Mouse (Mus musculus) 3134 (cell line): ENCODE data around the gene Slc25a53.

Source experiments
- DNase-seq: peaks from one replicate; pipeline ENCODE4 v3.0.0-alpha.2; 2011; ENCODE audit warnings: low spot score; ENCODE audit not compliant: insufficient read length; ENCODE audit errors: extremely low read depth

Slc25a53 gene

GRCm38 (mm10) chrX:137038000-137038483, at the start of gene Slc25a53:
Gene Slc25a53, minus strand, starts transcription at chrX:137038302.
- peak; percentile 89 for DNase-seq

DNA sequence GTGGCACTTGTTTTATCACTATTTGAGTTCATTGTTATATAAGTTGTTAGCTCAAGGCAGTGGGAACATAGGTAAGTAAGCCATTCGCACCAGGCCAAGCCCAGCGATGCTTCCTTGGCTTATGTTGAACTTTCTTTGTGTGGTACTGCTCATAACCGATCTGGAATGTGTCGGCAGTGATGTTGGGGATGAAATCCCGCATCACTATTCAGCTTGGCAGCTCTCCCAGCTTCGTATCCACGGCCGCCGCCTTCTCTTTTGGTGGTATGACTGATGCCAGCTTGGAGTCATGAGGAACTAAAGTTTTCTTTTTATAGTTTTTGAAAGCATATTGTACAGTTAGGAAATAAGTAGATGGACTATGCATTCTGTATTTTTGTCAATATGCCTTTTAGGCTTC, 25.1 kb upstream of the Slc25a53 start:
- DNase-seq: no peak

DNA sequence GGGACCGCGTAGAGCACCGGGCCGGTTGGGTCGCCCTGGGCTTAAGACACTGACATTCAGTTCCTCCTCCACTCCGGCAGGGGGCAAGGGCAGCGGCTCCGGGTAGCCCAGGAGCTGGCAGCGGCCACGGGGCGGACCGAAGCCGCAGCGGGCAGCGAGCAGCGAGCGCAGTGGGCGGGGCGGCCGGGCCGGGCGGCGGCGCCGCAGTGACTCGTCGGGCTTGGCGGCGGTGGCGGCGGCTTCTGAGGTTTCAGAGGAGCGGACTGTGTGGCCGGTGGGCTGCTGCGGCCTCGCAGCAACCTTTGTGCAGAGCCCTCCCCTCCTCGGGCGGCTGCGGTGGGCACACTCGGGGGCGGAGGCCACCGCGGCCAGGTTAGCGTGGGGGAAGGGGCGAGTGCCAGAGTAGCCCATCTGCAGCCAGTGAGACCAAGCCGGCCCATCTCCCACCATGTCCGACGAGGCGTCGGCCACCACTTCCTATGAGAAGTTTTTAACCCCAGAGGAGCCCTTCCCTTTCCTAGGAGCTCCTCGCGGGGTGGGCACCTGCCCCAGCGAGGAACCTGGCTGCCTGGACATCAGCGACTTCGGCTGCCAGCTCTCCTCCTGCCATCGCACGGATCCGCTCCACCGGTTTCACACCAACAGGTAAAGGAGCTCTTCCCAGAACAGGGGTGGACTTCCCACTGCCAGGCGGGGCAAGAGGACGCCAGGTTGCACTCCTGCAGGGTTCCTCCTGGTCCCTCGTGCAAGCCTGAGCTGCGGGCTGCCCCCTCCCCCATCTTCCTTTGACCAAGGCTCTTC, 11.5 kb upstream of the Slc25a53 start, which contains the start of gene Fam199x:
Fam199x (plus strand) TSS at position 170 of the 801 bp plus-strand sequence.
- peak; percentile 84 for DNase-seq

- DNase-seq: no peak
Observed at GRCm38 (mm10) chrX:137049060-137049424, 10.9 kb upstream of the Slc25a53 start.

- no peak for DNase-seq
Observed at GRCm38 (mm10) chrX:137038502-137038901, 400 bp upstream of the Slc25a53 start.

DNA sequence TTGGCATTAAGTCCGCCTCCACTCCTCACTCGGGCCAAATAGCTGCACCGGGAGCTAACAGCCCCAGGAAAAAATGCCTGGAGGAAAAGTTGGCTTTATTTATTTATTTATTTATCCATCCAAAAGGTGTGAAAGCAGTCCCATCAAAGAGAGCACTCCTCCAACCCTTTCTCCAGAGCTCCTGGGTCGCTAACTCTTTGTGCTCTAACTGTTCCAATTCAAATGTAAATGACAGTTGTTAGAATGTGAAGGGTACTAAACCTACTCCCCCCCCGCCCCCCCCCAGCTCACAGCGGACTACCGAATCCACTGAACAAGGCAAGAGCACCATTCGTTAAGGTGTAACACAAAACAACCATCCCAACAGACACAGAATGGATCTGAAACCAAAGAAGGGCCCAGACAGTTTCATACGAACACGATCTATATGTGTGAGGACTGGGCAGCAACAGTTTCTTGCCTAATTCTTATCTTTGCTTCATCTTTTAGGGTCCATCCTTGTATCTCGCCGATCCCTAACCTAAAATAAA, 567 bp downstream of the Slc25a53 start:
- no peak for DNase-seq

DNA sequence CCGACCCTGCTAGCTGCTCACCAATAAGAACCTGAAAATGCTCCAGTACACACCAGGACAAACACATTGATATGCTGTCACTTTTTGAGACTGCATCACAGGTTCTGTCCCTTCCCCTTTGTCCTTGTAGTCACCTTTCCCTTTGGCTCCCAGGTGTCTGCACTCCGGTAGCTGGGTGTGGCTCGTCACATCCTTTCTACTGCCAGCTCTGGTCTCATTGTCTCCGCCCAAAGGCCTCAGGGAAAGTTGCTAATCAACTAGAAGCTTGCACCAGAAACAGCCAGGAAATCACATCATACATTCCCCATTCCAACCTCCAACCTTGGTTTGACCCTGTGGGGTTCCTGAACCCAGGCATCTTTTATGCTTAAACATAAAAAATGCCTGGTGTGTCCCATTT, 3.8 kb downstream of the Slc25a53 start:
- DNase-seq: no peak

DNA sequence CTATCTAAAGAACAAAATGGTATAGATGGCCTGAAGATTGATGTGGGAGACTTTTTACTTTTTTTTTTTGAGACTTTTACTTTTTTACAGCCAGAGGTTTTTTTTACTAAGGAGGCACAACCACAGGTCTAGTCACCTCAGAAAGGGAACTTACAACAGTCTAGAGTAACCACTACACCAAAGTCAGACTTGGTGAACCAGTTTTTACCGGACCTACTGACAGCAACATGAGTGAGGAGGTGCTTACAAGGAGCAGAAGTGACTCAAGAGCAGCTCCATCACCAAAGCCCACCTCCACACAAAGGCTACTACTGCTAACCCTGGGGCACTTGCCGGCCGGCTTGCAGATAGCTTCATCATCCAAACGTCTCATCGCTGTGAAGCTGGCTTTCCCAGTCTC, 6.4 kb downstream of the Slc25a53 start:
- DNase-seq: no peak

DNA sequence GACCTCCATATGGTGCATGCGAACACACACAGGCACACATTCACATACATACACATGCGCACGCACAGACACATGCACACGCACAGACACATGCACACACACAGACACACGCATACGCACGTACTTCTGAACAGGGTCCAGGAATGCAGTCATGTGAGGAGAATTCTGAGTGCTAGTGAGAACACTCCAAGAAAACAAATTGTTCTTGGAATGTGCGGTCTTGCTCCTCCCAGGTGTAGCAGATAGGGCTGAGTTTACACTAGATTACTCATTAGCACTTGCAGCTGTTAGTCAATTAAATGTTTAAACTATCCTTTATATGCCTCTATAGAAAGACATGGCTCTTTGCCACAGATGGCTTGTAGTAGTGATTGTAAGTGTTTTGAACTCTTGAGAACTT, 7.2 kb downstream of the Slc25a53 start:
- no peak for DNase-seq

DNA sequence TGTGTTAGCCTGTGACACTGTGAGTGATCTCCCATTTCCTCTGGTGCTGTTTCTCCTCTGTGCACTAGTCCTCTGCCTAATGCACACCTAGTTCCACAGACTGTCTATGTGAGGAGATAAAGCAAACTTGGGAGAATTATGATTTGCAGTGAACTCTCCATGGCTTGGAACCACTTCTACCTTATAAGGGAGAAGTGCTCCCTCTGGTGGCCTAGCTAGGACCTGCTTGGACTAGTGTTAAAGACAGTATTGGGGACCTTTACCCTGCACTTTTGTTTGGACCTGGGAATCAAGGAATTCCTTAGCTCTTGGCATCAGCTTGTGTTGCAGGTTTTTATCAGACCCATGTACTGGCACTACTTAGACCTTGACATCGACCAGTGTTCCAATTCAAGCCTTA, 18.8 kb downstream of the Slc25a53 start:
- DNase-seq: no peak

GRCm38 (mm10) chrX:137017668-137018067, 20.4 kb downstream of the Slc25a53 start:
- no peak for DNase-seq

GRCm38 (mm10) chrX:137015099-137015709, 22.9 kb downstream of the Slc25a53 start:
- no peak for DNase-seq

GRCm38 (mm10) chrX:136996256-136996655, 41.8 kb downstream of the Slc25a53 start:
- DNase-seq: no peak

DNA sequence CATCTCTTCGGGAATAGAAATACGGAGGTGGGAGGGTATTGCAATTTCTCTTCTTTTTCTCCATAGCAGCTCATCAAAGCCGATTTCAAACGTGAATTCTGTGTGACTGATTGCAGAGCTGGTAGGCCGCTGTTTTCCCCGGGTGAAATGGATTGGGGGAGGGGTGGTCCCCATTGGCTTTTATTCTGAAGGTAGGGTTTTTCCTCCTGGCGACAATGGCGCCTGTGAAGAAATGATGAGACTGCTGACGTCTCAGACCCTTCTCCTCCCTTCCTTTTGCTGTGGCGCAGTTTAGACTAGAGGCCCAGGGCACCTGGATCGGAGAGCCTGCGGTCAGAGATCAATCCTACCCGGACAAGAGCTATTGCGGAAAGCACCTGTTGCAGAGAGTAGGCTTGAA, 44.5 kb downstream of the Slc25a53 start:
- no peak for DNase-seq

DNA sequence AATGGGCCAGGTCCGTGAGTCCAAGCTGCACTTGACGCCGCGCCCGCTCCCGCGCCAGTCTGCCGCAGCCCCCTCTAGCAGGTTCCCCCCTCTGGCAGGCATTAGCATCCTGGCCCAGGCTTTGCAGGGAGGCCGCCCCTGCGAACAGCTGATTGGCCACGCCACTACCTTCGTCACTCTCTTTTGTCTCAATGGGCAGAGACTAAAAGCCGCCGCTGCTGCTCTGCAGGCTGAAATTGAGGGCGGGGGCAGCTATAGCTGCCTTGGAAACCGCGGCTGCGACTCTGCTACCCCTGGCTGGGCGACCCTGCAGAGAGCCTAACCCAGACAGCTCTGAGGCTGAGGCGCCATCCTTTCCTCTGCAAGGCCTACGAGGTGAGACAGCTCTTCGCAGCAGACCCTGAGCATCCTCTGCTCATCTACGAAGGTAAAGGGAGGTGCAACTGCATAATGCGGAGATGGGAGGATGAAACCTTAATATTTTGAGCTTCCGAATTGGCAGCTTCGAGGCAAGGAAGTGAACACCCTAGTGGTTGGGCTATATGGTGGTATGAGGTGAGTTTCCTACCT, 45.0 kb downstream of the Slc25a53 start, which contains the start of gene Zcchc18:
Zcchc18 (plus strand) TSS at position 178 of the 570 bp plus-strand sequence.
- DNase-seq: no peak

GRCm38 (mm10) chrX:136992191-136992965, 45.7 kb downstream of the Slc25a53 start:
- DNase-seq: no peak

DNA sequence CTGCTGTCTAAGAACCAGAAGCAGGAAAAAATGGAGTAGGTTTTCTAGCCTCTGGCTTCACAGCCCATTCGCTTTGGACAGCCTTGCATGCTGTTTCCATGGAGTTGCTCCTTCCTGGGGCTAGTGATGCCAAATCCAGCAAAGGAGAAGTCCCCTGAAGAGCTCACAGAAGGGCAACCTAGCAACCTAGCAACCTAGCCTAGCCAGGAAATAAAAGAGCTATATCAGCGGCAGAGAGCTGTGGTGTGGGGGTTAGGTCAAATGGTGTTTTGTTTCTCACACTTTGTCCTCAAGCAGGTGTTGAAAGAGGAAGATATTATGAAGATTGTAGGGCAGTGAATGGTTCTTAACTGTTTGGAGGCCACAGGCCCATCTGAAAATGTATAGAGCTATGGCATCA, 46.8 kb downstream of the Slc25a53 start:
- DNase-seq: no peak

DNA sequence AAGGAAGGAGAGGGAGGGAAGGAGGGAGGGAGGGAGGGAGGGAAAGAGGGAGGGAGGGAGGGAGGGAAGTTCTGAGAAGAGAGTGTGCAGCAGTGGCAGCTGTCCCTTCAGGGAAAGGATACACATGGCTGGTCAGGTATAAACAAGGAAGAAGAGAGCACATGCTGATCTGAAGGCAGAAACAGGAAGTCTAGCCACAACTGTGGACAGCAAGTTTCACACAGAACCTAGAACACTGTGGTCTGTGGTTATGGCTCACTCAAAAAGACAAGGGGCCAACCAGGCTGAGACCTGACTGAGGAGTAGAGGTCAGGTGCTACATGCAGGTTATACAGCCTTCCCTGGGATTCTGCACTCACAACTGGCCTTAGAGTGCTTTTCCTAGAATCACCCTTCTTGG, 52.1 kb downstream of the Slc25a53 start:
- no peak for DNase-seq

- DNase-seq: no peak
Observed at GRCm38 (mm10) chrX:136978616-136979015, 59.5 kb downstream of the Slc25a53 start.

- DNase-seq: no peak
Observed at GRCm38 (mm10) chrX:136976424-136977084, 61.5 kb downstream of the Slc25a53 start, which contains the start of the genes Tmsb15l and Tmsb15b1. Gene Tmsb15l, minus strand, starts transcription at chrX:136976869. Gene Tmsb15b1, minus strand, starts transcription at chrX:136976874.
